Mouse (Mus musculus): Measurements from ENCODE around the gene Ogg1. TPM values are rescaled to one million over a fixed set of nuclear protein-coding genes. Genes with fewer than 3 reads are reported as not detected.

The Ogg1 gene
- total RNA-seq, 1 experiment from 2014 or later, result 9.8 TPM

Other genes starting within 250 kb of the Ogg1 start
- 69.7 and 82.5 TPM in 2 replicates for gene Setd5, start 249.6 kb upstream of the Ogg1 start, total RNA-seq (2017)
- gene Lhfpl4, start 131.6 kb upstream of the Ogg1 start, total RNA-seq (2017), result 0.69 TPM in 1 of 2 replicates, not detected in the other
- 40.0 and 44.6 TPM in 2 replicates for gene Mtmr14, start 89.1 kb upstream of the Ogg1 start, total RNA-seq (2017)
- gene Cpne9, start 44.7 kb upstream of the Ogg1 start, total RNA-seq (2017), result 0.35 TPM in 1 of 2 replicates, not detected in the other
- 24.6 and 35.6 TPM in 2 replicates for gene Brpf1, start 19.8 kb upstream of the Ogg1 start, total RNA-seq (2017)
- gene Camk1, start 17.0 kb downstream of the Ogg1 start, total RNA-seq (2017), result 56.3 and 59.9 TPM in 2 replicates
- 25.5 and 37.9 TPM in 2 replicates for gene Tada3, start 50.9 kb downstream of the Ogg1 start, total RNA-seq (2017)
- gene Arpc4, start 51.1 kb downstream of the Ogg1 start, total RNA-seq (2017), result 159 and 191 TPM in 2 replicates
- 1.5 and 7.5 TPM in 2 replicates for gene Ttll3, start 62.3 kb downstream of the Ogg1 start, total RNA-seq (2017)
- gene Rpusd3, start 92.4 kb downstream of the Ogg1 start, total RNA-seq (2017), result 4.5 and 4.6 TPM in 2 replicates
- not detected in 2 replicates for gene Cidec, start 108.8 kb downstream of the Ogg1 start, total RNA-seq (2017)
- gene Jagn1, start 115.6 kb downstream of the Ogg1 start, total RNA-seq (2017), result 15.9 and 28.2 TPM in 2 replicates
- 8.4 and 10.6 TPM in 2 replicates for gene Il17re, start 131.5 kb downstream of the Ogg1 start, total RNA-seq (2017)
- gene Il17rc, start 144.5 kb downstream of the Ogg1 start, total RNA-seq (2017), result 0.65 and 1.4 TPM in 2 replicates
- gene Creld1, start 156.3 kb downstream of the Ogg1 start, total RNA-seq (2017), result 7.4 and 8.3 TPM in 2 replicates
- not detected in 2 replicates for gene Prrt3, start 175.0 kb downstream of the Ogg1 start, total RNA-seq (2017)
- gene Emc3, start 204.7 kb downstream of the Ogg1 start, total RNA-seq (2017), result 31.2 and 37.1 TPM in 2 replicates
- 22.0 and 25.4 TPM in 2 replicates for gene Fancd2, start 204.7 kb downstream of the Ogg1 start, total RNA-seq (2017)